Mouse (Mus musculus) stomach, postnatal 0 days (tissue): ENCODE measurements around the gene Vps9d1. TPM values are rescaled to one million over a fixed set of nuclear protein-coding genes. Genes with fewer than 3 reads are reported as not detected.

Experiments
- ATAC-seq: fragments of 200-750 bp; cut with Nextera tagmentation; 2 replicates; pipeline ENCODE4 v1.8.0; 2017; ENCODE audit not compliant: low FRiP score, low TSS enrichment
- DNase-seq: peaks from one replicate; pipeline ENCODE4 v3.0.0-alpha.2; 2016; ENCODE audit warnings: low spot score
- H3K27ac ChIP-seq: fragments of 300-500 bp; sonication (generic); replicated peaks from 2 replicates; pipeline ENCODE4 v1.5.1; 2014; ENCODE audit warnings: mild to moderate bottlenecking, control low read depth
- H3K27me3 ChIP-seq: fragments of 300-500 bp; sonication (generic); 2 replicates; pipeline ENCODE4 v1.6.1; 2014; ENCODE audit warnings: low read length; ENCODE audit not compliant: control insufficient read depth, insufficient read depth
- H3K36me3 ChIP-seq: fragments of 300-500 bp; sonication (generic); 2 replicates; pipeline ENCODE4 v1.6.1; 2014; ENCODE audit warnings: low read length, mixed read lengths; ENCODE audit not compliant: control insufficient read depth, insufficient read depth
- H3K4me1 ChIP-seq: fragments of 300-500 bp; sonication (generic); replicated peaks from 2 replicates; pipeline ENCODE4 v1.6.1; 2014; ENCODE audit warnings: antibody characterized with exemption; ENCODE audit not compliant: control insufficient read depth, insufficient read depth
- H3K4me2 ChIP-seq: fragments of 300-500 bp; sonication (generic); replicated peaks from 2 replicates; pipeline ENCODE4 v1.6.1; 2014; ENCODE audit warnings: low read depth, mild to moderate bottlenecking, control low read depth, moderate library complexity
- H3K4me3 ChIP-seq: fragments of 300-500 bp; sonication (generic); 2 replicates; pipeline ENCODE4 v1.5.1; 2014; ENCODE audit warnings: low read depth, low read length, control low read depth
- H3K9ac ChIP-seq: fragments of 300-500 bp; sonication (generic); 2 replicates; pipeline ENCODE4 v1.6.1; 2014; ENCODE audit warnings: mild to moderate bottlenecking, low read length, control low read depth, mixed read lengths
- H3K9me3 ChIP-seq: fragments of 300-500 bp; sonication (generic); 2 replicates; pipeline ENCODE4 v1.6.1; 2016; ENCODE audit warnings: low read length; ENCODE audit not compliant: control insufficient read depth
- CTCF ChIP-seq: IDR thresholded peaks from 2 replicates; pipeline ENCODE4 v1.5.1; 2016; ENCODE audit warnings: antibody characterized with exemption, low read depth, mild to moderate bottlenecking, moderate library complexity
- EP300 ChIP-seq: optimal IDR thresholded peaks from 2 replicates; pipeline ENCODE3; 2016; ENCODE audit warnings: antibody characterized with exemption
- WGBS: fragments of 180-500 bp; shearing (Covaris S2); extraction: QIAGEN DNeasy Blood & Tissue Kit; methylation state at CpG from one replicate; pipeline ENCODE4 v1.1.7; 2014; 5-methylcytosine and 5-hydroxymethylcytosine counted together
- polyA plus RNA-seq: library from polyadenylated mRNA; unstranded; fragments of >200 nt; fragmentation: Nextera tagmentation; extraction: Ambion mirVana; gene quantifications from 2 replicates; pipeline ENCODE4 v1.2.1, GENCODE M21; 2015

Vps9d1 gene
- polyA plus RNA-seq, 1 experiment from 2014 or later: 10.3 TPM

GRCm38 (mm10) chr8:123279828-123280227 is 25.7 kb upstream of the Vps9d1 start:
- no peak overlapping the region for H3K9ac ChIP-seq
- no peak overlapping the region for H3K4me2 ChIP-seq
- no peaks in the 10 kb centered on the region for H3K9me3 ChIP-seq
- WGBS: 93% methylated on average over 4 of the region's 4 CpGs
- H3K4me1 ChIP-seq: no peaks in the 10 kb centered on the region
- no peak for TF ChIP-seq EP300
- TF ChIP-seq CTCF: no peak
- no peak overlapping the region for H3K4me3 ChIP-seq
- H3K27me3 ChIP-seq: no peaks in the 10 kb centered on the region
- H3K27ac ChIP-seq: no peak overlapping the region
- no peak for DNase-seq
- no peak for ATAC-seq
- H3K36me3 ChIP-seq: no peaks in the 10 kb centered on the region

- Histone ChIP-seq H3K4me3 (no peak overlapping the region), H3K27me3 (no peaks in the 10 kb centered on the region), H3K27ac (no peak overlapping the region), H3K9me3 (no peaks in the 10 kb centered on the region), H3K4me1 (no peaks in the 10 kb centered on the region), H3K4me2 (no peak overlapping the region), H3K36me3 (no peaks in the 10 kb centered on the region), H3K9ac (no peak overlapping the region)
- DNase-seq (peak; percentile 39), ATAC-seq (peak; percentile 68; the same call in 1 of the 2 replicates)
- TF ChIP-seq CTCF (no peak), EP300 (no peak)
- WGBS: 67% methylated on average over 7 of the region's 7 CpGs
These were observed 24.3 kb upstream of the Vps9d1 start for GRCm38 (mm10) chr8:123278445-123278844.

DNA sequence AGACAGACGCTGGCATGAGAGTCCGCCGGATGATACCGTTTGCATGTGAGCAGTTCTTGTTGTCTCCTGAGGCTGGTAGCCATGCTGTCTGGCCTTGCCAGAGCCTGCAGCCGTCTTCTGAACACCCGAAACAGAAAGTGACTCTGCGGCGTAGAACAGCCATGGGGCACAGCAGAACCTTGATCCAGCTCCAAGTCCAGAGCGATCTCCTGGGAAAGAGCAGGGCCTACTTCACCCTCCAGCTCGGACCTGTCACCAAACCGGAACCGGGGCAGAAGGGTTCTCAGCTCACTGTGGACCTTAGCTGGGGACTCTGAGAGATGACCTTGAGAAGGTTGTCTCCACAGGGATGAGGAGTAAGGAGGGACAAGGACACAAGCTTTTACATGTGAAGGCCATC is 20.9 kb upstream of the Vps9d1 start:
- ATAC-seq (no peak), DNase-seq (no peak)
- H3K36me3 ChIP-seq: peaks cover under 1% of the 10 kb centered on the region; the same call in 1 of the 2 replicates
- H3K4me1 ChIP-seq: no peaks in the 10 kb centered on the region
- WGBS: 92% methylated on average over 12 of the region's 12 CpGs
- no peaks in the 10 kb centered on the region for H3K27me3 ChIP-seq
- no peak overlapping the region for H3K4me3 ChIP-seq
- H3K27ac ChIP-seq: no peak overlapping the region
- no peaks in the 10 kb centered on the region for H3K9me3 ChIP-seq
- no peak overlapping the region for H3K4me2 ChIP-seq
- H3K9ac ChIP-seq: no peak overlapping the region
- no peak for TF ChIP-seq CTCF
- TF ChIP-seq EP300: no peak

- TF ChIP-seq EP300 (no peak), CTCF (no peak)
- 79% methylated on average over 5 of the region's 5 CpGs for WGBS
- Histone ChIP-seq H3K4me2 (no peak overlapping the region), H3K36me3 (peaks cover 3% of the 10 kb centered on the region; the same call in 1 of the 2 replicates), H3K4me3 (no peak overlapping the region), H3K27me3 (no peaks in the 10 kb centered on the region), H3K27ac (no peak overlapping the region), H3K4me1 (no peaks in the 10 kb centered on the region), H3K9me3 (no peaks in the 10 kb centered on the region), H3K9ac (no peak overlapping the region)
- ATAC-seq (no peak), DNase-seq (no peak)
These were observed 20.3 kb upstream of the Vps9d1 start for GRCm38 (mm10) chr8:123274447-123274846.

DNA sequence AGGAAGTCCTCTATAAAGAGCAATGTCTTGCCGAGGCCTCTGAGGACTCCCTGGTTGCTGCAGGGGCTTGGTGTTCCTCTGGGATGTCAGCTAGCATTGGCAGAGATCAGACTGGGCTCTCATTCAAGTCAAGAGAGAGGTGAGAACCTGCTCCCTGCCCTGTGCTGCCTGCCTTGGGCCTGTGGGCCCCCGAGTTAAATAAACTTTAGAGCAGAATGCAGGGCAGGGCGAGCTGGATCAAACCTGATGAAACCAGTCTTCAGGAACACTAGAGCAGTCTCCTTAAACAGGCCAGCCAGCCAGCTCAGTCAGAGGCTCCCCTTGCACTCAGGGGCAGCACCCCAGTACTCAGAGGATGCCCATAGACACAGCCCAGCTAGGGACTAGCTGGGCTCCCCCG is 17.8 kb upstream of the Vps9d1 start:
- Histone ChIP-seq H3K9me3 (no peaks in the 10 kb centered on the region), H3K4me3 (no peak overlapping the region), H3K27me3 (no peaks in the 10 kb centered on the region), H3K4me1 (no peaks in the 10 kb centered on the region), H3K4me2 (no peak overlapping the region), H3K36me3 (peaks cover 10% of the 10 kb centered on the region; the same call in 1 of the 2 replicates), H3K9ac (peak overlapping the region; percentile 35; the same call in 1 of the 2 replicates), H3K27ac (peak overlapping the region; percentile 49; the same call in 1 of the 2 replicates)
- WGBS: 58% methylated on average over 4 of the region's 4 CpGs
- ATAC-seq (peak; percentile 66), DNase-seq (peak; percentile 62)
- TF ChIP-seq CTCF (no peak), EP300 (no peak)

- no peak for DNase-seq
- peaks cover 14% of the 10 kb centered on the region for H3K36me3 ChIP-seq
- ATAC-seq: no peak
- no peak overlapping the region for H3K4me2 ChIP-seq
- no peaks in the 10 kb centered on the region for H3K27me3 ChIP-seq
- no peaks in the 10 kb centered on the region for H3K4me1 ChIP-seq
- 89% methylated on average over 10 of the region's 10 CpGs for WGBS
- H3K9me3 ChIP-seq: no peaks in the 10 kb centered on the region
- no peak for TF ChIP-seq CTCF
- no peak for TF ChIP-seq EP300
- no peak overlapping the region for H3K27ac ChIP-seq
- H3K9ac ChIP-seq: no peak overlapping the region
- no peak overlapping the region for H3K4me3 ChIP-seq
These were observed 17.0 kb upstream of the Vps9d1 start for GRCm38 (mm10) chr8:123271147-123271546.
